Mouse (Mus musculus) bone marrow, adult 2 months (tissue): Measurements from ENCODE around the gene Gm5475.

Source experiments
- CTCF ChIP-seq: fragments of 200-500 bp; IDR thresholded peaks from 2 replicates; pipeline ENCODE4 v1.5.1; 2011; ENCODE audit warnings: low read length, control low read depth; ENCODE audit not compliant: control insufficient read depth, insufficient read depth
- POLR2A ChIP-seq: fragments of 200-500 bp; IDR thresholded peaks from 2 replicates; pipeline ENCODE4 v1.6.1; 2011; ENCODE audit warnings: low read depth, mild to moderate bottlenecking, control low read depth, low read length, borderline replicate concordance; ENCODE audit not compliant: control insufficient read depth

GRCm38 (mm10) chr15:100395561-100395960 lies 26.4 kb upstream of the Gm5475 start:
- TF ChIP-seq CTCF, result no peak
- no peak for TF ChIP-seq POLR2A
